Mouse (Mus musculus) kidney, postnatal 36 days (tissue): ENCODE results near the gene Vmn1r233.

Source experiments
- DNase-seq, 2 experiments: peaks; one replicate each; pipeline ENCODE4 v3.0.0; 2021 to 2022; ENCODE audit warnings: mixed read lengths in 2 of 2

Gene Vmn1r233

GRCm38 (mm10) chr17:20996364-20996763 lies at the start of gene Vmn1r233:
Gene Vmn1r233 (minus strand): TSS chr17:20996464.
- no peak for DNase-seq

- DNase-seq = no peak
Measured at GRCm38 (mm10) chr17:21018410-21019080, 22.3 kb upstream of the Vmn1r233 start.

GRCm38 (mm10) chr17:21009726-21010125 lies 13.5 kb upstream of the Vmn1r233 start:
- DNase-seq = no peak

GRCm38 (mm10) chr17:21008382-21009331 lies 12.4 kb upstream of the Vmn1r233 start, which contains the start of gene Zfp160:
Gene Zfp160 (plus strand): TSS chr17:21008903.
- DNase-seq = peak; percentile 92 to 95

GRCm38 (mm10) chr17:20993716-20994115 lies 2.5 kb downstream of the Vmn1r233 start:
- DNase-seq = no peak

GRCm38 (mm10) chr17:20966681-20967080 lies 29.6 kb downstream of the Vmn1r233 start:
- DNase-seq = peak in 1 of 2 experiments; percentile 31

GRCm38 (mm10) chr17:20965421-20965820 lies 30.8 kb downstream of the Vmn1r233 start:
- no peak for DNase-seq

GRCm38 (mm10) chr17:20960386-20960785 lies 35.9 kb downstream of the Vmn1r233 start:
- DNase-seq = no peak

- DNase-seq = no peak
Measured at GRCm38 (mm10) chr17:20946636-20947035, 49.6 kb downstream of the Vmn1r233 start.

- peak in 1 of 2 experiments; percentile 21 for DNase-seq
Measured at GRCm38 (mm10) chr17:20946026-20946565, 50.2 kb downstream of the Vmn1r233 start.

GRCm38 (mm10) chr17:20944985-20945891 lies 51.0 kb downstream of the Vmn1r233 start, which contains the start of gene Ppp2r1a:
Gene Ppp2r1a (plus strand): TSS chr17:20945311.
- peak; percentile 98 to 99 for DNase-seq

GRCm38 (mm10) chr17:20944226-20944625 lies 52.0 kb downstream of the Vmn1r233 start:
- no peak for DNase-seq
